Mouse (Mus musculus) limb, embryonic 12.5 days (tissue): ENCODE data around the gene Lactbl1. TPM values are rescaled to one million over a fixed set of nuclear protein-coding genes. Genes with fewer than 3 reads are reported as not detected.

Experiments
- ATAC-seq: fragments of 200-750 bp; cut with Nextera tagmentation; 2 replicates; pipeline ENCODE4 v1.8.0; 2017; ENCODE audit warnings: low read depth, moderate TSS enrichment; ENCODE audit not compliant: insufficient number of reproducible peaks, insufficient read depth, low FRiP score, low TSS enrichment
- H3K27ac ChIP-seq: fragments of 300-500 bp; sonication (generic); 2 replicates; pipeline ENCODE4 v1.5.1; 2016; ENCODE audit warnings: mild to moderate bottlenecking, moderate library complexity
- H3K27me3 ChIP-seq: fragments of 300-500 bp; sonication (generic); 2 replicates; pipeline ENCODE4 v1.6.1; 2016; ENCODE audit warnings: mild to moderate bottlenecking, moderate library complexity
- H3K36me3 ChIP-seq: fragments of 300-500 bp; sonication (generic); 2 replicates; pipeline ENCODE4 v1.6.1; 2016; ENCODE audit warnings: mild to moderate bottlenecking, moderate library complexity
- H3K4me1 ChIP-seq: fragments of 300-500 bp; sonication (generic); replicated peaks from 2 replicates; pipeline ENCODE4 v1.6.1; 2016
- H3K4me2 ChIP-seq: fragments of 300-500 bp; sonication (generic); 2 replicates; pipeline ENCODE4 v1.6.1; 2016; ENCODE audit warnings: mild to moderate bottlenecking, moderate library complexity
- H3K4me3 ChIP-seq: fragments of 300-500 bp; sonication (generic); replicated peaks from 2 replicates; pipeline ENCODE4 v1.5.1; 2016; ENCODE audit warnings: mild to moderate bottlenecking
- H3K9ac ChIP-seq: fragments of 300-500 bp; sonication (generic); replicated peaks from 2 replicates; pipeline ENCODE4 v1.6.1; 2016; ENCODE audit warnings: mild to moderate bottlenecking, moderate library complexity
- H3K9me3 ChIP-seq: fragments of 300-500 bp; sonication (generic); 2 replicates; pipeline ENCODE4 v1.6.1; 2016; ENCODE audit warnings: mild to moderate bottlenecking, moderate library complexity
- WGBS: fragments of 180-500 bp; shearing (Covaris S2); methylation state at CpG from one replicate; pipeline ENCODE4 v1.1.7; 2016; 5-methylcytosine and 5-hydroxymethylcytosine counted together
- microRNA-seq: library from miRNA; unstranded; fragments of <30 nt; microRNA quantifications from one replicate; pipeline ENCODE4, GENCODE M21; 2017
- polyA plus RNA-seq: library from polyadenylated mRNA; unstranded; fragments of >200 nt; fragmentation: Nextera tagmentation; extraction: Ambion mirVana; gene quantifications from 2 replicates; pipeline ENCODE4 v1.2.1, GENCODE M21; 2016

Gene Lactbl1
- polyA plus RNA-seq, 1 experiment from 2014 or later, result not detected

DNA sequence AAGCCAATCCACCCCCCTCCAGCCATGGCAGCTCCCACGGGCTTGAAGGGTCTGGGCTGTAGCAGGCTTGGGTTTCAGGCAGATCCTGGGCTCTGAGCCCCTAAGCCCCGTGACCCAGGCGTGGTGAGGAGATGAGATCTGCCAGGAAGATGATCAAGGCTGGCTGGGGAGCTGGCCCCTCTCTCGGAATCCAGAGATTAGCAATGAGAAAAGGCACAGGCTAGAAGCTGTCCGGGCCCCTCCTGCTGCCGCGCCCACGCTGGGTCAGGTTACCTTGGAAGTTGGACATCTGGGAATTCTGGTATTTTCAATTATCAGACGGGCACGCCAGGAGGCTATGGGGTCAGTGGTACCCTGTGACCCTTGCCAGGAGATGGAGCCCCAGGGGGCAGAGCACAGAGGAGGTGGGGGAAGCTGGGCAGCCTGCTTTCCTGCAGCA lies 63.0 kb downstream of the Lactbl1 start:
- no peak overlapping the region for H3K9ac ChIP-seq
- no peak for ATAC-seq
- WGBS, result 17% methylated on average over 10 of the region's 10 CpGs
- peaks cover 32% of the 10 kb centered on the region for H3K4me1 ChIP-seq
- H3K4me2 ChIP-seq, result no peak overlapping the region
- no peak overlapping the region for H3K27ac ChIP-seq
- H3K9me3 ChIP-seq, result no peaks in the 10 kb centered on the region
- H3K36me3 ChIP-seq, result peaks cover 24% of the 10 kb centered on the region
- no peaks in the 10 kb centered on the region for H3K27me3 ChIP-seq
- H3K4me3 ChIP-seq, result no peak overlapping the region

DNA sequence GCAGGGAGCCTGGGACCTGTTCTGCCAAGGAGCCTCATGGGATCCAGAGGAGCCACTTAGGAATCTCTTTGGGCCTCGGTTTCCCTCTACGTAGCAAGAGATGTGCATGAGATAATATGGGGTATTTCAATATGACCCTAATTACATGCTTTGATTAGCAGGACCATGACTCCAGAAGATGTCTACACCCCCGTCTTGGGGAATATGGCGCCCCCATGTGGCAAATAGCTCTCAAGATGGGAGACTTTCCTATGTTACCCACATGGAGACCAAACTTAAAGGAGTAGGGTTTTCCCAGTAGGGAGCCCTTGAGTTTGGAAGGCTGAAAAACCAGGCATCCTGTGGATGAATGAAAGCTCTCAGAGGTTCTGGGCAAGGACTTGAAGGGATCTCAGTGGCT lies 65.7 kb downstream of the Lactbl1 start:
- Histone ChIP-seq H3K9me3 (no peaks in the 10 kb centered on the region), H3K27ac (no peak overlapping the region), H3K4me1 (peaks cover 21% of the 10 kb centered on the region), H3K4me2 (no peak overlapping the region), H3K4me3 (no peak overlapping the region), H3K36me3 (peaks cover 46% of the 10 kb centered on the region), H3K27me3 (no peaks in the 10 kb centered on the region), H3K9ac (no peak overlapping the region)
- 69% methylated on average over 4 of the region's 4 CpGs for WGBS
- no peak for ATAC-seq

Small RNAs within 50 kb of the gene (microRNA-seq; reads per million reads assigned to microRNA genes)
- not detected for gene Gm22180

Other genes starting within 250 kb of the Lactbl1 start
- gene Htr1d, start 199.1 kb upstream of the Lactbl1 start, polyA plus RNA-seq, result 0.11 and 0.17 TPM in 2 replicates
- 0.19 TPM in 1 of 2 replicates, not detected in the other for gene 6030445D17Rik, start 160.4 kb upstream of the Lactbl1 start, polyA plus RNA-seq
- 131 and 144 TPM in 2 replicates for gene Luzp1, start 152.9 kb upstream of the Lactbl1 start, polyA plus RNA-seq
- 78.4 and 79.7 TPM in 2 replicates for gene Kdm1a, start 19.9 kb upstream of the Lactbl1 start, polyA plus RNA-seq
- gene Tex46, start 12.2 kb upstream of the Lactbl1 start, polyA plus RNA-seq, result not detected in 2 replicates
- gene Ephb2, start 213.4 kb downstream of the Lactbl1 start, polyA plus RNA-seq, result 13.7 and 16.9 TPM in 2 replicates